Mouse (Mus musculus): ENCODE data around the gene Pdk1.

The Pdk1 gene

GRCm38 (mm10) chr2:71941005-71941720 is 68.1 kb downstream of the Pdk1 start:
- DNase-seq, result no peak

- no peak for DNase-seq
Observed at GRCm38 (mm10) chr2:71941721-71942087, 68.7 kb downstream of the Pdk1 start.

DNA sequence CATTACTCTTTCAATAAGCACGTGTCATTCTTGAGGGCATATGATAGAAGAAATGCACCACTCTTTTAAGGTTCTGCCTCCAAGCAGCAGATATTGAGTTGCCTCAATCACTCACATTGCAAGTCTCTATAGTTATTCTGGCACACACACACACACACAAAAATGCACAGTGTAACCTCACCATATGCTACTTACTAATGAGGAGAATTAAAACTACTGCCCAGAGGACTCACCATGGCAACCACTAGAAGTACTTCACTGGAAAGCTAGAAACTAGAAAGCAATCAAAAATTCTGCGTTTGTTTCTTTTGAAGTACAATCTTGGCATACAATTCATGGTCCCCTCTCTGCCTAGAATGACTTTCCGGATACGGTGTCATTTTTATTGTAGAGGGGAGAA is 78.2 kb downstream of the Pdk1 start:
- no peak for DNase-seq
